Mouse (Mus musculus) gastrocnemius, postnatal 10 days (tissue): Measurements from ENCODE around the gene Gba. TPM values are rescaled to one million over a fixed set of nuclear protein-coding genes. Genes with fewer than 3 reads are reported as not detected.
"Not testable (repeated sequence)": the region's sequence is repeated elsewhere in the genome, so short reads cannot be mapped to it uniquely, and the experiment has no call there.

ENCODE experiments used
- DNase-seq: peaks from one replicate; pipeline ENCODE4 v3.0.0; 2021; ENCODE audit warnings: mixed read lengths
- long read RNA-seq, 2 experiments: library from polyadenylated mRNA; stranded (forward); transcript quantifications; one replicate each; pipeline ENCODE4 v2.0.0; 2021
- total RNA-seq, 2 experiments: library from RNA; stranded (reverse); gene quantifications; 2 replicates each; pipeline ENCODE4 v1.2.3; 2021

Gba gene
- 10 to 100 TPM; 20.6 to 24.5 TPM for total RNA-seq
- long read RNA-seq, experiment 1, transcript Gba-201 (11 exons, 1,779 nt): major isoform, 15 of 19 reads
- long read RNA-seq, experiment 1, partial matches to known transcripts: 2 of 19 reads
- long read RNA-seq, experiment 1, other reads (novel, unspliced or antisense): 0 of 19 reads
- long read RNA-seq, experiment 2, transcript Gba-201 (11 exons, 1,779 nt): major isoform, 11 of 15 reads
- long read RNA-seq, experiment 2, partial matches to known transcripts: 1 of 15 reads
- long read RNA-seq, experiment 2, other reads (novel, unspliced or antisense): 2 of 15 reads

DNA sequence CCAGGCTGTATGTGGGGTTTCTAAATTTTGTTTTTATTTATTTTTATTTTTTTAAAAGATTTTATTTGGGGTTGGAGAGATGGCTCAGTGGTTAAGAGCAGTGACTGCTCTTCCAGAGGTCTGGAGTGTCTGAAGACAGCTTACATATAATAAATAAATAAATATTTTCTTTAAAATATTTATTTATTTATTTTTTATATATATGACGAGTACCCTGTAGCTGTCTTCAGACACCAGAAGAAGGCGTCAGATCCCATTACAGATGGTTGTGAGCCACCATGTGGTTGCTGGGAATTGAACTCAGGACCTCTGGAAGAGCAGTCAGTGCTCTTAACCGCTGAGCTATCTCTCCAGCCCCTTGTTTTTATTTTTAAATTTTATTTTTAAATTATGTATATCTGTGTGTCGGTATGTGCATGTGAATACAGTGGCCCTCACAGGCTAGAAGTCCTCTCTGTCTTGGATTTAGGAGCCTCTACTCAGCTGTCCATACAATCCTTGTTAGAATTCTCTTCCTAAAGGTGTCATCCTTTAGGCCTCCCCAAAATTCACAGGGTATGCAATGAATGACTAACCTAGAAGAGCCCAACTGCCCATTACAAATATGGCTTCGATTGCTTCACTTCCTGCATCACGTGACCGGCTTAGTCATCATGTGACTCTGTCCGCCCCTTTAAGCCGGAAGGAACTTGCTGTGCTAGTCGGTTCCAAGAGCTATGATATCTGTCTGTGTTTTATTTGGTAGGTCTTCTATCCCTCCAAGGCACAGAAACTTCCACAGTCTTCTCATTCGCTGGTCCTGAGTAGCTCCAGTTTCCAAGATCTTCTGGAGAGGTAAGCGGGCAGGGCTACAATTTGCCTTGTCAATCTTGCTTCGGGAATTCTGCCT, at the start of gene Gba:
TSS of gene Gba (plus strand) at position 676 of the 889 bp plus-strand sequence.
- peak; percentile 79 for DNase-seq

DNA sequence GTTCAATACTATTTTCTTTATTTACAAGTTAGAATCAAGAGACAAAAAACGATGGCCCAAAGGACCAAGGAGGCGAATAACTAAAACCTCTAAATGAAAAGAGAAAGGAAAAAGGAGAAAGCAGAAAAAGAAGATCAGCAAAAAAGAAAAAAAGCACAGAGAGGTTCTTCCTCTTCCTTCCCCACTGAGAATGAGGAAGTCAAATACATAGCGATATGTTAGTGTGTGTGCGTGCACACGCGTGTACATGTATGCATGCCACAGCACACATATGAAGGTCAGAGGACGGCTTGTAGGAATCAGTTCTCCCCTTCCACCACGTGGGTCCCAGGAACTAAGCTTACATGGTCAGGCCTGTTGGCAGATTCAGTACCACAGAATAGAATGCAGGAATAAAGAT, 45.8 kb upstream of the Gba start:
- no peak for DNase-seq

DNA sequence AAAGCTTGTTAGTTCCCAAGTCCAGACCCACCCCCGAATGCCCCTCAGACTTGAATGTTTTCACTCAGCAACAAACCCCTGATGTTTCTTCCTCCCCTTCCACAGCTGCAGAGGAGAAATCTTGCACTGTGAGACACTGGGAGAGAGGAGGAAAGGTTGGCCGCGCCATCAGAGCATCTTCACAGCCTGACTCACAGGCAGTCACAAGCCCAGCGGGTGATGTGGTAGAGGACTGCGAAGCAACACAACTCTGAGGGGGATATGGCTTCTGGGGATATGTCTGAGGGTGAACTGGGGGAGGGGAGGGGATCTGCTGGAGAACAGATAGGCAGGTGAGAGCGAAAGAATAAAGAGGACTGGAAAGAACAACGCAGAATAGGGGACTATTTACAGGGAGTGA, 44.1 kb upstream of the Gba start:
- no peak for DNase-seq

DNA sequence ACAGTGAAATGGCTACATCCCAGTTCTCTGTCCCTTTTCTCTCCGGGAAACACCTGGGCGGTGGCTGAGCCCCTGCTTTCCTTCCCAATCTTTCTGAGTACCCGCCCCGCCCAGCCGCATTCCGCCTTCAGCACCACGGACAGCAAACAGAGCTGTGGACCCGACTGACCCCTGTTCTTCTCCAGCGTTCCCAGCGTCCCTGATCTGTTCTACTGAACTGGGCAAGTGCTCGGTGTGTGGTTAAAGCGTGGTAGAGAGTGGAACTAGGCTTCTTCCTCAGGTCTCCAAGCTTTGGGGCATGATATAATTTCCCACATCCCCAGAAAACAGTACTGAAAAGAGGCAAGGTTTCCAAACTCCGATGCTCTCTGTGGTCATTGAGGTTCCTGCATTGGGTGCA, 43.5 kb upstream of the Gba start:
- peak; percentile 72 for DNase-seq

DNA sequence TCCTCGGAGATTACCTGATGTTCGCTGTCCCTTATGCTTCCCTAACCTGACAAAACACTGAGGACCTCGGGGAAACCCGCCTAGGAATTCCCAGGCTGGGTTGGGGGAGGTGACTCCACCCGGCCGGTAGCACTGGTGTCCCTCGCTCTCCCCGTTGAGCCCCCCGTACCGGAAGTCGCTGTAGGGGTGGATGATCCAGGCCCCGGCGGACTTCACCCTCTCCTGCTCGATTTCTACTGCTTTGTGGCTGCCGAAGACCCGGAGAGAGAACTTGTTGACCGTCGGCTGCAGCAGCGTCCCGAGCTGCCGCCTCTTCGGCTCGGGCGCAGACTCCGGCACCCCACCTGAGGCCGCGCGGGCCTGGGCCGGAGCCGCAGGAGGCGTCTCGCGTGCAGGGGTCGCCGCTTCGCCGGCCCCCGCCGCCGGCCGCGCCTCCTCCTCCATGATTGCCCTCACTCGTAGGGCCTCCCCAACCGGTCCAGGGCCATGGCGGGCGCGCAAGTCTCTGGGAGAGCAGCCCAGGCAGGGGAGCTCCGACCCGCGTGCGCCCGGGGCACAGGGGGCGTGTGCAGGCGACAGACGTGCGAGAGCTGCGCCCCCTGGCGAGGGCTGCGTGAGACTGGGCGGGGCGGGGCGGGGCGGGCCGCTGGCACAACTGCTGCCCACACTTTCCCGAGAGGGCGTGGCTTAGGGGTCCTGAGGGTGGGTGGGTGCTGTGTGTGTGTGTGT, 42.9 kb upstream of the Gba start, which contains the start of gene Hcn3:
TSS of gene Hcn3 (minus strand) at position 581 of the 729 bp plus-strand sequence.
- DNase-seq: peak; percentile 74

DNA sequence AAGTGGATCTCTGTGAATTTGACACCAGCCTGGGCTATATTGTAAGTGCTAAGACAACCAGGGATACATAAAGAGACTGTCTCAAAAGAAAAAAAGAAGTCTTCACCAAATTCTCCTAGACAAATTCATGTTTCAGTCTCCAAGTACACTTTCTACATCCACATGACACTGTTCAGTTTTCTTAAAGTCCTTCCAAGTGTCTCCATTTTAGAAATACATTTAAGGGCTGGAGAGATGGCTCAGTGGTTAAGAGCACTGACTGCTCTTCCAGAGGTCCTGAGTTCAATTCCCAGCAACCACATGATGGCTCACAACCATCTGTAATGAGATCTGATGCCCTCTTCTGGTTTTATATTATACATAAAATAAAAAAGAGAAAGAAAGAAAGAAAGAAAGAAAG, 41.5 kb upstream of the Gba start:
- not testable (repeated sequence) for DNase-seq

DNA sequence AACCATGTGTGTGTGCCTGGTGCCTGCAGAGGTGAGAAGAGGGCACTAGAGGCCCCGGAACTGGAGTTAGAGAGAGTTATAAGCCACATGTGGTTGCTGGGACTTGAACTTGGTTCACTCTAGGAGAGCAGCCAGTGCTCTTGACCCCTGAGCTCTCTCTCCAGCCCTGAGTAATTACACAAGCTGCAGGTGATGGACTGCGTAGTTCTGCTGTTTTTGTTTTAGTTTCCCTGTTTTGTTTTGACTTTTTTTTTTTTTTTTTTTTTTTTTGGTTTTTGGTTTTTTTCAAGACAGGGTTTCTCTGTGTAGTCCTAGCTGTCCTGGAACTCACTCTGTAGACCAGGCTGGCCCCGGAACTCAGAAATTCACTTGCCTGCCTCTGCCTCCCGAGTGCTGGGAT, 40.9 kb upstream of the Gba start:
- DNase-seq: no peak

DNA sequence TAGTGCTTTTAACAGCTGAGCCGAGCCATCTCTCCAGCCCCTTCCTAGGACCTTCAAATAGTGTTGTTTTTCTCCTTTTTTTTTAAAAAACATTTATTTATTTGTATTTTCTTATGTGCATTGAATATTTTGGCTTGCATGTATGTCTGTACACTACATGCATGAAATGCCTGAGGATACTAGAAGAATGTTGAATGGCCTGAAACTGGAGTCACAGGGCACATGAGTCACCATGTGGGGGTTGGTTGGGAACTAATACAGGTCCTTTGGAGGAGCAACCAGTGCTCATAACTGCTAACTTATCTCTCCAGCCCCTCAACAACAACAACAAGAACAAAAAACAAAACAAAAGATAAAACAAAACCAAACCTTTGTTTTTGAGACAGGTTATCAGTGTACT, 39.6 kb upstream of the Gba start:
- DNase-seq: no peak

DNA sequence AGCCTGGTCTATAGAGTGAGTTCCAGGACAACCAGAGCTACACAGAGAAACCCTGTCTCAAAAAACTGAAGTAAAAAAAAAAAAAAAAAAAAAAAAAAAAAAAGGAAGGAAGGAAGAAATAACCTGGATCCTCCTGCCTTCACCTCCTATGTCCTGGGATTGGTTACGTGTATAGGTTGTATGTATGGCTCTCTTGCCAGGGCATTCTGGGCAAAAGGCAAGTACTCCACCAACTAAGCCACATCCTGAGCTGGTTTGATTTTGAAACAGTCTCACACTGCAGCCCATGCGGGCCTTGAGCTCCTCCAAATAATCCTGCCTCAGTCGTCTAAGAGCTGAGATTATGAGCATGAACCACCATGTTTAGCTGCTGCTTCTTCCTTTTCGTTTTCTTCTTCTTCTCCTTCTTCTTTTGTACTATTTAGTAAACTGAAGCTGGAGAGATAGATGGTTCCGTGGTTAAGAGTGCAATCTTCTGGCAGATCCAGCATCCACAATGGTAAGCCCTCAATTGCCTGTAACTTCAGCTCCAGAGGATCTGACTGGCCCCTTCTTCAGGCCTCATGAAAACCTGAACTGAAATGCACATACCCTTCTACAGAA, 39.0 kb upstream of the Gba start:
- no peak for DNase-seq

DNA sequence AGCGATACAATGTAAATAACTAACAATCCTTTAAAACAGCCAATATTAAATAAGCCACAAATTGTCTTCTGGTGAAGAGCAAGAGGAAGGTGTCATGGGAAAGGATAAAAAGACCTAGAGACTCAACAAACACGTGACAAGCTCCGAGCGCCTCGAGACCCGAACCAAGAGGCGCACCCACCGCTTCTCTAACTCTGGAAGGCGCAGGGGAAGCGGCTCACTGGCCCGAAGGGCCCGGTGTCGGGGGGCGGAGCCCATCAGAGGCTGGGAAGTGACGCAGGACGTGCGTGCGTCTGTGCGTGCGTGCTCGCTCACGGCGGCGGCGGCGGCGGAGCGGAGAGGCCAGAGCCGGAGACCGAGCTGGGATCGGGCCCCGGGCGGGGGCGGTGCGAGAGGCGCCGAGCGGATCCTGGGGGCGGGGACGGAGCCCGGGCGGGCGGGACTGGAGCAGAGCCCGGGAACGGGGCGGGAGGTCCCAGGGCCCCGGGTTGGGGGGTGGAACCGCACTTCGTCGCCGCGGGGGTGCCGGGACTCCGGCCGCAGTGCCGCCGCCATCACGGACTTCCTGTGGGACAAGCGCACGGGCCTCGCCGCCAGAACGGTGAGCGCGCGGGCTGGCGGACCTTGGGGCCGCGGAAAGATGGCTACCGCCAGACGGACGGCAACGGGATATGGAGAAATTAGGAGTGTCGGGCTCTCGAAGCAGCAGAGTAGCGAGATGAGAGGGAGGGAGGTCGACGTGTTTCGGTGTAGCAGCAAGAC, 38.0 kb upstream of the Gba start, which contains the start of gene Clk2:
TSS of gene Clk2 (plus strand) at position 290 of the 762 bp plus-strand sequence.
- DNase-seq: peak; percentile 92

DNA sequence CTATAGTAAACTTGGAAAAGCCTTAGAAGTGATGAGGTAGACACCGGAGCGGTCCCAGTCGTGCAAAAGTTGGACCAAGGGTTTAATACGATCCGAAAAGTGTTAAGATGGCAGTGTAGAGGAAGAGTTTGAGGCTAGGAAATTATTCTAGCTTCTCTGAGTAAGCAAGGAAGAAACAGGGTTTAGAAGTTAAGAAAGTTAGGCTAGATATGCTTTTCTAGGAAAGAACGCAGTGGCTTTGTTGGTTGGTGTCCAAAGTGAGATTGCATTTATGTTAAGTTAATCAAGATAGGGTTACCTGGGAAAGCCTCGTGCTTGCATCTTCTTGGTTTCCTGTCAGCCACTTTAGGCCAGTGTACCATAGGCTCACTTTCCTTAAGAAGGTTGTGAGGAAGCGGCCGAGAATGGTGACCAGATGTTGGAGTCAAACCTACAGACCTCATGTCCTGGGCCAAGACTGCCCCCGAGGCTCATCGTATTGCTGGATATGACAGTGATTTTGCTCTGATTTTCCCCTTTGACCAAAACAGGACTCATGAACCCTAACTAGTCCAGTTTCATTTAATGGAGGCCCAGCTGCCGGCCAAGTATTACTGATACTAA, 37.4 kb upstream of the Gba start:
- DNase-seq: no peak

DNA sequence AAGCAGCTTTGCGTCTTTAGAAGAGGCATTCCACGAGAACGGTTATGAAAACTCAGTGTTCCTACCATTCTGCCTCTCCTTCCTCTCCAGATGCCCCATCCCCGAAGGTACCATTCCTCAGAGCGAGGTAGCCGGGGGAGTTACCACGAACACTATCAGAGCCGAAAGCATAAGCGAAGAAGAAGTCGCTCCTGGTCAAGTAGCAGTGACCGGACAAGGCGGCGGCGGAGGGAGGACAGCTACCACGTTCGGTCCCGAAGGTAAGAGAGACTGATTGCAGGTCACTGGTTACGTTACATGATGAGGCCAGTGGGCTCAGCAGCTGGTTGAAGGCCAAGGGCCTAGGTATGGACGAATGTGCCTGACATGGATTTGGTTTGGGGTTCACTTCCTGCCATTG, 35.8 kb upstream of the Gba start:
- DNase-seq: no peak

DNA sequence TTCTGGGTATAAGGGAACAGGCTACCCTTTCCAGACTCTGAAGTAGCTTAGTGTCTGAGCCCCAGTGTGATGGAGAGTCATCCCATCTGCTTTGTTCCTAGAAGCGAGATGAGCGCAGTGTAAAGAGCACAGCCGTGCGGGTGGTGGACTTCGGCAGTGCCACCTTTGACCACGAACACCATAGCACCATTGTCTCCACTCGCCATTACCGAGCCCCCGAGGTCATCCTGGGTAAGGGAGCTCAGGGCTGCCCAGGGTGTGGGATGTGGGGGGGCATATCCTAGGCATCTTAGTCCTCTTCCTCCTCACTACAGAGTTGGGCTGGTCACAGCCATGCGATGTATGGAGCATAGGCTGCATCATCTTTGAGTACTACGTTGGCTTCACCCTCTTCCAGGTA, 27.9 kb upstream of the Gba start:
- no peak for DNase-seq

DNA sequence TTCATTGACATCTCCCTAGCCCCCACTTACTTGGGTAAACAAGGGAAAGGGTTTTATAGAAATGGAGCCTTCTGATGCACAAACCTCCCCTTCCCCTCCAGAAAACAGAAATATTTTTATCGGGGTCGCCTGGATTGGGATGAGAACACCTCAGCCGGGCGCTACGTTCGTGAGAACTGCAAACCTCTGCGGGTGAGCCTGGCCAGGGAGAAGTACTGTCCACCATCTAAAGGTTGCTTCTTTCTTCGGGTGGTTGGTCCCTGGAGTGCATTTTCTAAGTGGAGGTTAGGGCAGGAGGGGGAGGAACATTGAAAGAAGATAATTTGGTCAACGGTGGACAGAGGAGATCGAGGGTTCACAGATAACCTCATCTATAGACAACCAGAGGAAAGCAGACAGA, 27.2 kb upstream of the Gba start:
- DNase-seq: no peak

DNA sequence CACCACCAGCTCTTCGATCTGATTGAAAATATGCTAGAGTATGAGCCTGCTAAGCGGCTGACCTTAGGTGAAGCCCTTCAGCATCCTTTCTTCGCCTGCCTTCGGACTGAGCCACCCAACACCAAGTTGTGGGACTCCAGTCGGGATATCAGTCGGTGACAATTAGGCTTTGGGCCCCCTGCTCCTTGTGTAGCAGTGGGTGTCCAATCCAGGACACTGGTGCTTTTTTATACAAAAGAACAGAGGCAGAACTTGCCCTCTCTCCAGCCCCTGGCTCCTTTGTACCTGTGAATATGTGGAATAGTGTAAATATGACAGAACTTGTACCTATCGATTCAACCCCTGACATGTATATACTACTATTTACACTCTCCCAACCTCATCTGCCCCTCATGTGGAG, 26.3 kb upstream of the Gba start:
- no peak for DNase-seq

DNA sequence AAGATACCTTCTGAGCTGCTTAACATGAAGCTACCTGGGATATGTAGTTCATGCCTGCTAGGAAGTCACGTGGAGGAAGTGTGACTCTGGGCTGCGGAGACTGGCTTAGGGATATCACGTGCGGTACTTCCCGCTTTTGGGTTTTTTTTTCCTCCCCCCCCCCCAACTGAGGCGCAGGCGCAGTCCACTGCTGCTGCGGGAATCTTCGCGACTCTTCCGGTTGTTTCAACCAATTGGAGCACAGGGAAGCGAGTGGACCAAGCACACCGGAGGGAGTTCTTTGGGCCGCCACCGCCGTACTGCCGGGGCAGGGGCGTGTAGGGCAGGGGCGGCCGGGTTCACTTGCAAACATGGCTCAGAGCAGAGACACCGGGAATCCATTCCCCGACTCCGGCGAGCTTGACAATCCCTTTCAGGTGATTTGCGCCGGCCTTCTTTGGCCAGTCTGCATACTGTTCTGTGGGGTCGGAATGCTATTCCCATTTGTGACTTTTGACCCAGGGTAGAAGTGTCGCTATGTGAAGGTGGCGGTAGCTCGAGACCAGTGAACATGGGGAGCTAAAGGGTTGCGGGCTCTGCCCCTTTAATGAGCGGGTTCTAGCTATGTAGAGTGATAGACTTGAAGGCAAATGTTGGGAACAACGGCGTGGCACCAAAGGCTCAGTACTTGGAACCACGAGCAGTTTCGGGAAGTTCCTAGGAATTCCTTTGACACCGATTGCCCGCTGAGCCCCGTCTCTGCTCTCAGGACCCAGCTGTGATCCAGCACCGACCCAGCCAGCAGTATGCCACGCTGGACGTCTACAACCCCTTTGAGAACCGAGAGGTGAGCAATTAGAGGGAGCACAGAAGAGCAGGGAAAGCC, 25.3 kb upstream of the Gba start, which contains the start of gene Scamp3:
TSS of gene Scamp3 (plus strand) at position 232 of the 865 bp plus-strand sequence.
- peak; percentile 80 for DNase-seq

DNA sequence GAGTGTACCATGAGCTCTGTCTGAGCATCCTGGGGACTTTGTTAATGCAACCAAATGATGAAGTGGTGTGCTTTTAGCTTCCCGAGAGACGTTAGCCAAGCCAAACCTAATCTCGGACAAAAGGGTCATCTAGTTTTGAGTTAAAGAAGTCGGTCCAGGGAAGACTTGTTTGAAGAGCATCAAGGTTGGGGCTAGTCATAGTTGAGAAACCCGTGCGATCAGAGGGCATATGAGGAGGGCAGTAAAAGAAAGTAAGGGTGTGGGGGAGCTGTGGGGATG, 24.7 kb upstream of the Gba start:
- DNase-seq: no peak

DNA sequence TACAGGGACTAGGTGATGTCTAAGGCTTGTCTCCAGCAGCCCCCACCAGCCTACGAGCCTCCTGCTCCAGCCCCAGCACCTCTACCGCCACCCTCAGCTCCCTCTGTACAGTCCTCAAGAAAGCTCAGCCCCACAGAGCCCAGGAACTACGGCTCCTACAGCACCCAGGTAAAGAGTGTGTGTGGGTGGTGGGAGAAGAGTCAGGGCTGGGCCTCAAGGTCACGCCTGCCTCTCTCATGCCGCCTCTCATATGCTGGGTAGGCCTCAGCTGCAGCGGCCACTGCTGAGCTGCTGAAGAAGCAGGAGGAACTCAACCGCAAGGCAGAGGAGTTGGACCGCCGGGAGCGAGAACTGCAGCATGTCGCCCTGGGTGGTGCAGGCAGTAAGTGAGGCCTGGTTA, 23.7 kb upstream of the Gba start:
- no peak for DNase-seq

DNA sequence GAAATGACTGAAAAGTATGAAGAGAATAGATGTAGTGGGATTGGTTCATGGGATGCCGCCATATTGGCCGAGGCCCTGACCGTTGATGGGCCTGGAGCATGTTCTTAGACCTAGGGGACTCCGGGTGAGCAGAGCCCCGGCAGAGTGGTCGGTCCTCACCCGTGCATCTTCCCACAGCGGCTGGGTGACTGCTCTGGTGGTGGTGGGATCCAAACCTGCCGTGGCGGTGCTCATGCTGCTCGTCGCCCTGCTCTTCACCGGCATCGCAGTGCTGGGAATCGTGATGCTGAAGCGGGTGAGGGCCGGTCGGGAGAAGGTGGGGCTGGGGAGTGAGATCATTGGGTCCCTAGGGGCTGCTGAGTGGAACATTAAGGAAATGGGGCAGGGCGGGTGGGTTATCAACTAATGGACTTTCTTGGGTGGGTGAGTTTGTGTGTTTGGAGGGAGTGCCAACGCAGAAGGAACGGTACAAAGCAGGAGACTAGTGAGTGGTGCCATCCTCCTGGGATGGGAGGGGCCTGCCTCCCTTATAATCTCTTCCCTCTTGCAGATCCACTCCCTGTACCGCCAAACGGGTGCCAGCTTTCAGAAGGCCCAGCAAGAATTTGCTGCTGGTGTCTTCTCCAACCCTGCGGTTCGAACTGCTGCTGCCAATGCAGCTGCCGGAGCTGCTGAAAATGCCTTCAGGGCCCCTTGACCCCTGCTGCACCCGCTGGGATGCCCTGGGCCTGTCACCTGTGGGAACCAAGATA, 20.8 kb upstream of the Gba start:
- DNase-seq: no peak
